Mouse (Mus musculus): Measurements from ENCODE around the gene Grid2. TPM values are rescaled to one million over a fixed set of nuclear protein-coding genes. Genes with fewer than 3 reads are reported as not detected.

The Grid2 gene
- polyA plus RNA-seq, 1 experiment from 2014 or later: 0.52 TPM

- Histone ChIP-seq H3K36me3 (no peaks in the 10 kb centered on the region), H3K4me3 (no peak overlapping the region), H3K27ac (no peak overlapping the region), H3K27me3 (no peaks in the 10 kb centered on the region), H3K9me3 (replicated peaks) (no peaks in the 10 kb centered on the region), H3K9ac (no peak overlapping the region), H3K4me2 (no peak overlapping the region), H3K4me1 (replicated peaks) (peaks cover 7% of the 10 kb centered on the region; the same call in 1 of the 2 replicates)
- WGBS: 20% methylated on average over 3 of the region's 3 CpGs
- no peak for ATAC-seq (replicated peaks; ENCODE audit: insufficient number of reproducible peaks, insufficient read depth, low FRiP score, low read depth)
Observed at GRCm38 (mm10) chr6:64623404-64623803, 1367.7 kb downstream of the Grid2 start.

- Histone ChIP-seq H3K27me3 (no peaks in the 10 kb centered on the region), H3K4me3 (no peak overlapping the region), H3K36me3 (no peaks in the 10 kb centered on the region), H3K4me1 (replicated peaks) (no peaks in the 10 kb centered on the region), H3K9me3 (replicated peaks) (no peaks in the 10 kb centered on the region), H3K4me2 (no peak overlapping the region), H3K27ac (no peak overlapping the region), H3K9ac (no peak overlapping the region)
- no peak for ATAC-seq (replicated peaks; ENCODE audit: insufficient number of reproducible peaks, insufficient read depth, low FRiP score, low read depth)
Observed at GRCm38 (mm10) chr6:64647661-64648060, 1392.0 kb downstream of the Grid2 start.

DNA sequence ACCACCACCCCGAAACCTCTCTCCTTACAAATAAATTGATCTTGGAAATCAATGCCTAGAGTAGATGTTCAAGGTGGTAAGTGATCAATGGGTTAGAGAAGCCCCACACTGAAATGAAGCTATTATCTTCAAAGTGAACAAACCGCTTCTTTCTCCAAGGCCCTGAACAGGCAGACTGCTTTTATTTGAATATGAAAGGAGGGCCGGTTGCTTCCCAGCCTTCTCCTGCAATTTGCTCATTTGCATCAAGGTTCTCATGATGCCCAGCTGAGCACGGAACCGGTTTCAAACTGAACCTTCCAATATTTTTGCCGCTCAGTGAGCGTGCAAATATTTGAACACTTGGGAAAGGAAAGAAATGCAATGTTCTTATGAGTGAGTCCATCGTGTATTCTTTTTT lies 1392.5 kb downstream of the Grid2 start:
- Histone ChIP-seq H3K9ac (no peak overlapping the region), H3K4me1 (replicated peaks) (no peaks in the 10 kb centered on the region), H3K4me3 (no peak overlapping the region), H3K36me3 (no peaks in the 10 kb centered on the region), H3K9me3 (replicated peaks) (no peaks in the 10 kb centered on the region), H3K27me3 (no peaks in the 10 kb centered on the region), H3K4me2 (no peak overlapping the region), H3K27ac (no peak overlapping the region)
- 66% methylated on average over 8 of the region's 8 CpGs for WGBS
- no peak for ATAC-seq (replicated peaks; ENCODE audit: insufficient number of reproducible peaks, insufficient read depth, low FRiP score, low read depth)

GRCm38 (mm10) chr6:64649296-64650226 lies 1393.9 kb downstream of the Grid2 start:
- peak overlapping the region; percentile 74 for H3K4me2 ChIP-seq
- H3K4me3 ChIP-seq: peak overlapping the region; percentile 48
- H3K27me3 ChIP-seq: no peaks in the 10 kb centered on the region
- H3K27ac ChIP-seq: no peak overlapping the region
- H3K9ac ChIP-seq: no peak overlapping the region
- no peaks in the 10 kb centered on the region for H3K36me3 ChIP-seq
- WGBS: 14% methylated on average over 20 of the region's 20 CpGs
- H3K9me3 ChIP-seq (replicated peaks): no peaks in the 10 kb centered on the region
- H3K4me1 ChIP-seq (replicated peaks): no peaks in the 10 kb centered on the region
- 0 out of 2 replicates have a peak, but pooled peaks have one; percentile 39 for ATAC-seq (replicated peaks; ENCODE audit: insufficient number of reproducible peaks, insufficient read depth, low FRiP score, low read depth)

DNA sequence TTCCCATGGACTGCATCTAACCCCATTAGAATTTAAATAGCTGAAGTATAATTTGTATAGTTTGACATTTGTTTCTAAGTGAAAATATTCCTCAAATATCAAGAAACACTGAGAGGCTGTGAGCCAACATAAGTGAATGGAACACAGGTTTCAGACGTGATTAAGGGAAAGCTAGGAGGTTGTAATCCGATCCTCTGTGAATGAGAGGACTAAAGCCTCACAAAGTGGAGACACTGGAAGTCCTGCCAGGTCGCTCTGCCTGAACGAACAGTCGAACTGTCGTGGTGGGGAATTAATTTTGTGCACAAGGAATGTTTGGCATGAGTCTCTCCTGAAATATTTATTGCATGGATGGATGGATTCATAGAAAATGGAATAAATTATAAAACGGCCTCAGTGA lies 1395.1 kb downstream of the Grid2 start:
- H3K4me1 ChIP-seq (replicated peaks): no peaks in the 10 kb centered on the region
- no peak overlapping the region for H3K9ac ChIP-seq
- no peak overlapping the region for H3K4me3 ChIP-seq
- no peak for ATAC-seq (replicated peaks; ENCODE audit: insufficient number of reproducible peaks, insufficient read depth, low FRiP score, low read depth)
- H3K27me3 ChIP-seq: no peaks in the 10 kb centered on the region
- no peak overlapping the region for H3K4me2 ChIP-seq
- no peak overlapping the region for H3K27ac ChIP-seq
- no peaks in the 10 kb centered on the region for H3K9me3 ChIP-seq (replicated peaks)
- 26% methylated on average over 7 of the region's 7 CpGs for WGBS
- no peaks in the 10 kb centered on the region for H3K36me3 ChIP-seq

- WGBS: 70% methylated on average over 3 of the region's 3 CpGs
- no peaks in the 10 kb centered on the region for H3K9me3 ChIP-seq (replicated peaks)
- H3K27me3 ChIP-seq: no peaks in the 10 kb centered on the region
- ATAC-seq (replicated peaks; ENCODE audit: insufficient number of reproducible peaks, insufficient read depth, low FRiP score, low read depth): no peak
- no peak overlapping the region for H3K9ac ChIP-seq
- no peak overlapping the region for H3K4me3 ChIP-seq
- no peak overlapping the region for H3K4me2 ChIP-seq
- H3K36me3 ChIP-seq: no peaks in the 10 kb centered on the region
- no peak overlapping the region for H3K27ac ChIP-seq
- no peaks in the 10 kb centered on the region for H3K4me1 ChIP-seq (replicated peaks)
Observed at GRCm38 (mm10) chr6:64671010-64671409, 1415.3 kb downstream of the Grid2 start.

GRCm38 (mm10) chr6:64678815-64679214 lies 1423.1 kb downstream of the Grid2 start:
- Histone ChIP-seq H3K9me3 (replicated peaks) (no peaks in the 10 kb centered on the region), H3K4me3 (no peak overlapping the region), H3K27me3 (no peaks in the 10 kb centered on the region), H3K4me2 (no peak overlapping the region), H3K36me3 (no peaks in the 10 kb centered on the region), H3K9ac (no peak overlapping the region), H3K4me1 (replicated peaks) (no peaks in the 10 kb centered on the region), H3K27ac (no peak overlapping the region)
- 62% methylated on average over 1 of the region's 1 CpGs for WGBS
- ATAC-seq (replicated peaks; ENCODE audit: insufficient number of reproducible peaks, insufficient read depth, low FRiP score, low read depth): no peak

DNA sequence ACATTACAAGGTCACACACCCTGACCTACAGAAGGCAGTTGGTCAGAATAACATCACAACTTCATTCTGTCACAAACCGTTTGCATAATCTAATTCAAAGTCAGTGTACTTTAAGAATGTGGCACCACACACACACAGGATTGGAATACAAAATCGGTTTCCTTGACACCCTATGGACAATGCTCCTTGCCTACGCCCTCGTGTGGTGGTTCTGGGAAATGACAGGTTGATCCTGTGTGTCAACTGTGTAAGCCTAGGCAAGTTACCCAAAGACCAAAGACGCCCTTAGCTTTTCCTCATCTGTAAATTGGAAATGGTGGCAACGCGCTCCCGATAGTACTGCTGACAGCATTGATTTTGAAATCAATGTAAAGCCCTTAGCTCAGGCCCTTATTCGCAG lies 1428.3 kb downstream of the Grid2 start:
- no peak overlapping the region for H3K27ac ChIP-seq
- H3K4me1 ChIP-seq (replicated peaks): no peaks in the 10 kb centered on the region
- 39% methylated on average over 9 of the region's 9 CpGs for WGBS
- H3K9me3 ChIP-seq (replicated peaks): no peaks in the 10 kb centered on the region
- ATAC-seq (replicated peaks; ENCODE audit: insufficient number of reproducible peaks, insufficient read depth, low FRiP score, low read depth): no peak
- H3K9ac ChIP-seq: no peak overlapping the region
- no peak overlapping the region for H3K4me3 ChIP-seq
- no peak overlapping the region for H3K4me2 ChIP-seq
- H3K36me3 ChIP-seq: no peaks in the 10 kb centered on the region
- peaks cover 25% of the 10 kb centered on the region for H3K27me3 ChIP-seq

DNA sequence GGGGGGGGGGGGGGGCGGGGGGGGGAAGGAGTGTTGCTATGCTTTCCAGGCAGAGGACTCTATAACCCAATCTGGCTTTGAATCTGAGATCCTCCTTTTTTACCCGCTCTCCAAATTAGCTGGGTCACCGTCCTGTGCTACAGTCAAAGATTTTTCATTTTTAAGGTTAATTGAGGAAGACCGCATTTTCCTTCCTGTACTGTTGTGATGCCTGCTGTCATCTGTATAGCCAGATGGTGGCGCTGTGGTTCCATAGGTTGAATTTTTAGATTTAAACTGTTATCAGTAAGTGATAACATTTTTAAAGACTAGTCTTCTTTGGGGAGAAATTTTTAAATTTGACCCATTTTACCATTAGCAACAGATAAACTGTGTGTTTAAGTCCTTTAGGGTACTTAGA lies 1429.3 kb downstream of the Grid2 start:
- Histone ChIP-seq H3K4me1 (replicated peaks) (no peaks in the 10 kb centered on the region), H3K36me3 (no peaks in the 10 kb centered on the region), H3K27me3 (peaks cover 25% of the 10 kb centered on the region), H3K9ac (no peak overlapping the region), H3K4me2 (no peak overlapping the region), H3K9me3 (replicated peaks) (no peaks in the 10 kb centered on the region), H3K4me3 (no peak overlapping the region), H3K27ac (no peak overlapping the region)
- WGBS: 7% methylated on average over 5 of the region's 5 CpGs
- ATAC-seq (replicated peaks; ENCODE audit: insufficient number of reproducible peaks, insufficient read depth, low FRiP score, low read depth): no peak

DNA sequence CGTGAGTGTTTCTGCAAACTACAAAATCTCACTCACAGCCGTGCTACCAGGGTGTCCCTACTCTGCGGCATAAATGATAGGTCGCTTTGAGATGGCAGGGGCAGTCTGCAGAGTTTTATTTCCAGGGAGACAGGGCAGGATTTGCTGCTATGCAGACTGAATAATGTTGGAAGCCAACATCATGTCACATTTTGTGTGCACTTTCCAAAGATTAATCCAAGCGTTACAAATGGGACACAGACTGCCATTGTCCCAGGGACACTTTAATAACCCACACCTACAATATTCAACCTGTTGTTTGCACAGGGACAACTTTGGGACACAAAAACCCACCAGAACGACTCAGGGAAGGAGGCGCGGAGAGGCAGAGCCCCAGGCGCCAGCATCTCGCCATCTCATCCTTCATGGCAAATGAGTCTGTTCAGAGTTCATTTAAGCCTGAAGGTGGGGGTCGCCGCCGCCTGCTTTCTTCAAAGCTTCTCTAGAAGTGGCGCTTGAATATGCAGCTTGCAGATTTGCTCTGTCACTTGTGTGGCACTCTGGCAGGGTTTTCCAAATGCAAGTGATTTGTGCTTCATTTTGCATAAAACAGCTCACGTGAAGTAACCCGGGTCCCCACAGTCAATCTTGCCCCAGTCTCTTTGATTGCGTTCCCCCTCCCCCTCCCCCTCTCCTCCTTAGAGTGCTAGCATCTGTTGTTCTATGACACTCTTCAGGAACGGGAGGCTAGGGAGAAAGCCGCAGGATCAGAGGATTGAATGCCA lies 1432.7 kb downstream of the Grid2 start:
- H3K9me3 ChIP-seq (replicated peaks): no peaks in the 10 kb centered on the region
- no peak for ATAC-seq (replicated peaks; ENCODE audit: insufficient number of reproducible peaks, insufficient read depth, low FRiP score, low read depth)
- WGBS: 10% methylated on average over 19 of the region's 19 CpGs
- peaks cover 25% of the 10 kb centered on the region for H3K27me3 ChIP-seq
- H3K4me2 ChIP-seq: peak overlapping the region; percentile 21; the same call in 1 of the 2 replicates
- H3K4me1 ChIP-seq (replicated peaks): no peaks in the 10 kb centered on the region
- no peak overlapping the region for H3K4me3 ChIP-seq
- no peaks in the 10 kb centered on the region for H3K36me3 ChIP-seq
- no peak overlapping the region for H3K27ac ChIP-seq
- no peak overlapping the region for H3K9ac ChIP-seq

DNA sequence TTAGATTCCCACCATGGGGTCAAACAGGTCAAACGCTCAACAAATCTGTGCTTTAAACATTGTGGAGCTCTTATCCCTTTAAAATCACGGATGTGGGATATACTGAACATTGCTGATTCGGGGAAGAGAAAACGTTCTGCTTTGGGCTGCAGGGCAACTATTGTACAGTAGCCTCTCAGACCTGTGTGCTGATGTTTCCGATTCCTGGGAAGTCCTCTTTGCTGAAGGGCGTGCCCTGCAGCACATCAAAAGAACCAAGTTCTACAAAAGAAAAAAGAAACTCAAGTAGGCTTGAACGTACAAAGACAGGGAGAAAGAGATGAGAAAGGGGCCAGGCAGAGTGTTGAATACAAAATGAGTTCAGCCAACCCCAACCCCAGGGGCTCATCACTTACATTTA lies 1439.0 kb downstream of the Grid2 start:
- no peak for ATAC-seq (replicated peaks; ENCODE audit: insufficient number of reproducible peaks, insufficient read depth, low FRiP score, low read depth)
- Histone ChIP-seq H3K9ac (no peak overlapping the region), H3K4me3 (no peak overlapping the region), H3K36me3 (no peaks in the 10 kb centered on the region), H3K4me1 (replicated peaks) (no peaks in the 10 kb centered on the region), H3K4me2 (no peak overlapping the region), H3K27me3 (no peaks in the 10 kb centered on the region), H3K27ac (no peak overlapping the region), H3K9me3 (replicated peaks) (no peaks in the 10 kb centered on the region)
- 49% methylated on average over 7 of the region's 7 CpGs for whole genome bisulfite sequencing
